12 mouse cellular contexts compared by ENCODE assay signal in the genomic region with DNA sequence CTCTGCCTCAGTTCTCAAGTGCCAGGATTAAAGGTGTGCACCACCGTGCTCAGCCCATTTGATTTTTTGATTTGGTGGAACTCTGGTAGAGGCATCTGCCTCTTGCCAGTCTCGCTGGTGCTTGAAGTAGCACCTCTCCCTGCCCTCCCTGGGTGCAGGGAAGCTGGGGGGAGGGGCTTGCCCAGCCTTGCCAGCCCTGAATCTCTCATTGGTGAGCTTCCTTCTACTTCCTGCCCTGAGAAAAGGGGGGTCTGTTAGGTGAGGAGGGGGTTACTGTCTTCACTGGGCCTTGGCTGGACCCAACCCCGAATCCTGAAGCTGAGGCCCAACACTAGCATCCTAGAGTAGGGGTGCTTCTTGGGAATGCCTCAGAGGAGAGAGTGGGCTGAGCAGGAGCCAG. TPM values are rescaled to one million over a fixed set of nuclear protein-coding genes. Genes with fewer than 3 reads are reported as not detected.
DNase-seq lines count a peak whose midpoint lies in the region; ATAC-seq lines count a peak whose summit lies in the region.
"Had no signal": no experiment of that assay in that cellular context is flagged by ENCODE, and none has a peak within 500 bp of the region (broad histone marks: within the 10 kb centered on the region; RNA-seq: fewer than 3 reads in every experiment).

No protein-coding gene starts in this region.

- peaks cover 71% of the 10 kb centered on the region for H3K4me1 ChIP-seq in kidney, embryonic 16.5 days (ENCODE audit: insufficient read depth, low read length)
- H3K4me1 ChIP-seq in embryonic facial prominence, embryonic 13.5 days = peaks cover 69% of the 10 kb centered on the region
- peaks cover 69% of the 10 kb centered on the region for H3K4me1 ChIP-seq in limb, embryonic 15.5 days

- H3K27ac ChIP-seq in kidney, embryonic 16.5 days (ENCODE audit: low read length) = peak overlapping the region; percentile 82
- no peak overlapping the region for H3K27ac ChIP-seq in embryonic facial prominence, embryonic 13.5 days
- H3K27ac ChIP-seq in limb, embryonic 15.5 days = no peak overlapping the region
- H3K27ac ChIP-seq: embryonic facial prominence, embryonic 12.5 days; liver, embryonic 14.5 days had no signal

- WGBS in kidney, embryonic 16.5 days = 14% methylated on average over 3 of the region's 3 CpGs
- 75% methylated on average over 3 of the region's 3 CpGs for WGBS in embryonic facial prominence, embryonic 13.5 days
- WGBS in limb, embryonic 15.5 days = 41% methylated on average over 3 of the region's 3 CpGs

- peak; percentile 12 for DNase-seq in adrenal gland, postnatal 25 days
- DNase-seq in adrenal gland, adult 2 months = no peak
- DNase-seq in kidney, postnatal 14 days = no peak
- no peak for DNase-seq in B cell, adult 2 months
- DNase-seq in urinary bladder, postnatal 10 days (ENCODE audit: low spot score) = no peak
- DNase-seq: right cerebral cortex, adult 18-20 months had no signal

- H3K9me3 ChIP-seq in kidney, embryonic 16.5 days (ENCODE audit: low read length) = no peaks in the 10 kb centered on the region
- H3K9me3 ChIP-seq in embryonic facial prominence, embryonic 13.5 days = no peaks in the 10 kb centered on the region
- no peaks in the 10 kb centered on the region for H3K9me3 ChIP-seq in limb, embryonic 15.5 days
- H3K9me3 ChIP-seq: embryonic facial prominence, embryonic 12.5 days had no signal

- no peak for ATAC-seq in kidney, embryonic 16.5 days (ENCODE audit: low FRiP score, low TSS enrichment)
- no peak for ATAC-seq in embryonic facial prominence, embryonic 13.5 days (ENCODE audit: insufficient number of reproducible peaks, insufficient read depth, low FRiP score, low TSS enrichment, low read depth)
- no peak for ATAC-seq in limb, embryonic 15.5 days (ENCODE audit: insufficient number of reproducible peaks, low FRiP score, low TSS enrichment, low read depth)
- ATAC-seq: Patski had no signal

- H3K4me3 ChIP-seq in kidney, embryonic 16.5 days (ENCODE audit: low read length) = no peak overlapping the region
- H3K4me3 ChIP-seq in embryonic facial prominence, embryonic 13.5 days = no peak overlapping the region
- H3K4me3 ChIP-seq in limb, embryonic 15.5 days = no peak overlapping the region
- H3K4me3 ChIP-seq: embryonic facial prominence, embryonic 12.5 days had no signal

- H3K9ac ChIP-seq in kidney, embryonic 16.5 days (replicated peaks; ENCODE audit: low read length) = peak overlapping the region; percentile 43
- peak overlapping the region; percentile 21; the same call in 1 of the 2 replicates for H3K9ac ChIP-seq in embryonic facial prominence, embryonic 13.5 days
- 0 out of 2 replicates have a peak overlapping the region, but pooled peaks have one; percentile 7 for H3K9ac ChIP-seq in limb, embryonic 15.5 days
- H3K9ac ChIP-seq: embryonic facial prominence, embryonic 12.5 days; liver, embryonic 14.5 days had no signal

- peak overlapping the region; percentile 79 for H3K4me2 ChIP-seq in kidney, embryonic 16.5 days (replicated peaks; ENCODE audit: low read depth, low read length)
- H3K4me2 ChIP-seq in embryonic facial prominence, embryonic 13.5 days = no peak overlapping the region
- no peak overlapping the region for H3K4me2 ChIP-seq in limb, embryonic 15.5 days
- H3K4me2 ChIP-seq: embryonic facial prominence, embryonic 12.5 days had no signal

- H3K36me3 ChIP-seq in kidney, embryonic 16.5 days (ENCODE audit: insufficient read depth, low read length) = peaks cover 55% of the 10 kb centered on the region
- peaks cover 88% of the 10 kb centered on the region for H3K36me3 ChIP-seq in embryonic facial prominence, embryonic 13.5 days
- H3K36me3 ChIP-seq in limb, embryonic 15.5 days = peaks cover 67% of the 10 kb centered on the region

- H3K27me3 ChIP-seq in kidney, embryonic 16.5 days (ENCODE audit: insufficient read depth, low read length) = no peaks in the 10 kb centered on the region
- H3K27me3 ChIP-seq in embryonic facial prominence, embryonic 13.5 days = no peaks in the 10 kb centered on the region
- H3K27me3 ChIP-seq in limb, embryonic 15.5 days = no peaks in the 10 kb centered on the region
- H3K27me3 ChIP-seq: embryonic facial prominence, embryonic 12.5 days; Patski had no signal

RNA-seq across cellular contexts. Expression of a gene that starts 7.2 kb away (rescaled TPM):
- 50.9 and 52.6 TPM in 2 replicates for total RNA-seq in adrenal gland, postnatal 25 days (2021)
- total RNA-seq in adrenal gland, adult 2 months (2021) = 10 to 100 TPM; 38.0 to 66.4 TPM
- polyA plus RNA-seq in adrenal gland, adult 2 months (2012; rRNA removed) = 66.1 and 78.8 TPM in 2 replicates
- polyA plus RNA-seq in kidney, embryonic 16.5 days (2015; fragmentation: Nextera tagmentation; extraction: Ambion mirVana) = 22.2 and 26.0 TPM in 2 replicates
- polyA plus RNA-seq in embryonic facial prominence, embryonic 13.5 days (2015; fragmentation: Nextera tagmentation; extraction: Ambion mirVana) = 16.7 and 17.6 TPM in 2 replicates
- 14.6 and 15.1 TPM in 2 replicates for polyA plus RNA-seq in limb, embryonic 15.5 days (2015; fragmentation: Nextera tagmentation; extraction: Ambion mirVana)
